Mouse (Mus musculus): Measurements from ENCODE around the gene Slc13a2.

GRCm38 (mm10) chr11:78367456-78368225 lies 54.4 kb downstream of the Slc13a2 start:
- TF ChIP-seq POLR2A (IDR thresholded peaks at IDR 0.05; ENCODE audit: control insufficient read depth, low read depth, low read length) (no peak), CTCF (IDR thresholded peaks at IDR 0.05; ENCODE audit: control insufficient read depth, insufficient read depth, insufficient replicate concordance, low read depth, low read length) (no peak)

All from testis, adult 2 months (tissue).